ENCODE assay signal across 9 mouse cellular contexts in genomic region chr7:131542872-131543622, GRCm38 (mm10). TPM values are rescaled to one million over a fixed set of nuclear protein-coding genes. Genes with fewer than 3 reads are reported as not detected.
DNase-seq lines count a peak whose midpoint lies in the region; ATAC-seq and TF ChIP-seq lines count a peak whose summit lies in the region.
"Had no signal": no experiment of that assay in that cellular context is flagged by ENCODE, and none has a peak within 500 bp of the region (broad histone marks: within the 10 kb centered on the region; RNA-seq: fewer than 3 reads in every experiment).

No protein-coding gene starts in this region.

- TF ChIP-seq CTCF in G1E (IDR thresholded peaks at IDR 0.05; ENCODE audit: low read depth, low read length), result no peak

- H3K9me3 ChIP-seq in G1E (replicated peaks), result peaks cover 38% of the 10 kb centered on the region
- H3K9me3 ChIP-seq in midbrain, embryonic 10.5 days (replicated peaks), result no peaks in the 10 kb centered on the region

- H3K27ac ChIP-seq in midbrain, embryonic 10.5 days (replicated peaks), result peak overlapping the region; percentile 76

- peaks cover 18% of the 10 kb centered on the region for H3K27me3 ChIP-seq in G1E (ENCODE audit: insufficient read depth, low read length)
- peaks cover 100% of the 10 kb centered on the region for H3K27me3 ChIP-seq in midbrain, embryonic 10.5 days (ENCODE audit: low read depth, poor library complexity, severe bottlenecking)

- no peaks in the 10 kb centered on the region for H3K4me1 ChIP-seq in G1E (ENCODE audit: insufficient read depth, low read depth, low read length)
- peaks cover 42% of the 10 kb centered on the region for H3K4me1 ChIP-seq in midbrain, embryonic 10.5 days

- H3K4me3 ChIP-seq in G1E (ENCODE audit: low read depth, low read length), result peak overlapping the region; percentile 27; the same call in 1 of the 2 replicates
- H3K4me3 ChIP-seq in midbrain, embryonic 10.5 days, result peak overlapping the region; percentile 63

- WGBS in midbrain, embryonic 10.5 days, result under 1% methylated on average over 67 of the region's 71 CpGs

- ATAC-seq in G1E (ENCODE audit: extremely low read depth, insufficient number of reproducible peaks, low FRiP score, poor library complexity, severe bottlenecking), result no peak

- DNase-seq in adrenal gland, postnatal 25 days, result peak; percentile 5
- no peak for DNase-seq in adrenal gland, postnatal 14 days
- no peak for DNase-seq in G1E (ENCODE audit: low spot score)
- DNase-seq in heart, postnatal 36 days, result peak; percentile 12 to 21
- peak; percentile 67 for DNase-seq in midbrain, embryonic 10.5 days (ENCODE audit: low spot score)
- no peak for DNase-seq in right cerebral cortex, adult 2 months (ENCODE audit: low spot score in 2 of 2)
- DNase-seq in c-Kit-positive CD71-positive TER-119-positive erythroid progenitor cells, embryonic 14.5 days (ENCODE audit: low spot score), result no peak
- DNase-seq in left cerebral cortex, adult 11 months (ENCODE audit: low spot score), result no peak

- intact Hi-C loops in heart, postnatal 36 days (cut with DNase I), result loop anchor here (5.0 to 10.0 kb wide), 3 partner anchors 181 to 669 kb away; partner anchors contain the start of gene 2310057M21Rik

- H3K36me3 ChIP-seq in G1E (replicated peaks), result no peaks in the 10 kb centered on the region
- no peaks in the 10 kb centered on the region for H3K36me3 ChIP-seq in midbrain, embryonic 10.5 days

RNA-seq across cellular contexts. Expression of gene Hmx3, which starts 0.4 kb away (rescaled TPM):
- total RNA-seq in adrenal gland, postnatal 25 days (2021), result not detected in 2 replicates
- total RNA-seq in adrenal gland, postnatal 14 days (2021), result not detected in 2 replicates
- not detected in 2 replicates for total RNA-seq in G1E (2014; fragmentation: Nextera tagmentation)
- total RNA-seq in G1E (2017), result not detected in 2 replicates
- polyA plus RNA-seq in G1E (2012), result not detected in 2 replicates
- not detected for total RNA-seq in heart, postnatal 36 days (2021)
- polyA plus RNA-seq in midbrain, embryonic 10.5 days (2016; fragmentation: Nextera tagmentation; extraction: Ambion mirVana), result not detected in 2 replicates
- polyA plus RNA-seq: cortical plate, adult 2 months had no signal

RNA-seq across cellular contexts. Expression of gene Hmx2, which starts 5.5 kb away (rescaled TPM):
- not detected in 2 replicates for total RNA-seq in adrenal gland, postnatal 25 days (2021)
- not detected in 2 replicates for total RNA-seq in adrenal gland, postnatal 14 days (2021)
- total RNA-seq in G1E (2014; fragmentation: Nextera tagmentation), result 0.34 and 1.1 TPM in 2 replicates
- 0.44 and 0.99 TPM in 2 replicates for total RNA-seq in G1E (2017)
- 3.9 and 4.8 TPM in 2 replicates for polyA plus RNA-seq in G1E (2012)
- not detected for total RNA-seq in heart, postnatal 36 days (2021)
- 0.07 TPM in 2 replicates for polyA plus RNA-seq in midbrain, embryonic 10.5 days (2016; fragmentation: Nextera tagmentation; extraction: Ambion mirVana)
- polyA plus RNA-seq: cortical plate, adult 2 months had no signal

RNA-seq across cellular contexts. Expression of gene Bub3, which starts 17.0 kb away (rescaled TPM):
- total RNA-seq in adrenal gland, postnatal 25 days (2021), result 79.0 and 81.7 TPM in 2 replicates
- 71.9 and 81.9 TPM in 2 replicates for total RNA-seq in adrenal gland, postnatal 14 days (2021)
- total RNA-seq in G1E (2014; fragmentation: Nextera tagmentation) (186 and 191 TPM in 2 replicates), G1E (2017) (131 and 138 TPM in 2 replicates)
- polyA plus RNA-seq in G1E (2012), result 49.0 and 57.3 TPM in 2 replicates
- 10 to 100 TPM; 26.6 to 34.1 TPM for total RNA-seq in heart, postnatal 36 days (2021)
- 323 and 340 TPM in 2 replicates for polyA plus RNA-seq in midbrain, embryonic 10.5 days (2016; fragmentation: Nextera tagmentation; extraction: Ambion mirVana)

Comparison
In these comparisons a context has a peak if more than half of its experiments do, and no peak if none do; other contexts are left out.
1. DNase-seq: peak in adrenal gland, postnatal 25 days (single experiment), heart, postnatal 36 days (2 of 2) and midbrain, embryonic 10.5 days (single experiment); none in adrenal gland, postnatal 14 days (single experiment), G1E (single experiment), right cerebral cortex, adult 2 months (0 of 2), c-Kit-positive CD71-positive TER-119-positive erythroid progenitor cells, embryonic 14.5 days (single experiment) and left cerebral cortex, adult 11 months (single experiment).